Mouse (Mus musculus) embryonic facial prominence, embryonic 12.5 days (tissue): ENCODE data around the gene App. TPM values are rescaled to one million over a fixed set of nuclear protein-coding genes. Genes with fewer than 3 reads are reported as not detected.

Experiments
- ATAC-seq: fragments of 200-750 bp; cut with Nextera tagmentation; 2 replicates; pipeline ENCODE4 v1.8.0; 2017; ENCODE audit not compliant: insufficient number of reproducible peaks, insufficient read depth, low FRiP score, low TSS enrichment
- H3K27ac ChIP-seq: fragments of 300-500 bp; sonication (generic); 2 replicates; pipeline ENCODE4 v1.5.1; 2016; ENCODE audit warnings: mild to moderate bottlenecking
- H3K27me3 ChIP-seq: fragments of 300-500 bp; sonication (generic); 2 replicates; pipeline ENCODE4 v1.6.1; 2016; ENCODE audit warnings: mild to moderate bottlenecking, moderate library complexity
- H3K36me3 ChIP-seq: fragments of 300-500 bp; sonication (generic); 2 replicates; pipeline ENCODE4 v1.6.1; 2016; ENCODE audit warnings: mild to moderate bottlenecking
- H3K4me1 ChIP-seq: fragments of 300-500 bp; sonication (generic); 2 replicates; pipeline ENCODE4 v1.6.1; 2016
- H3K4me2 ChIP-seq: fragments of 300-500 bp; sonication (generic); replicated peaks from 2 replicates; pipeline ENCODE4 v1.6.1; 2016; ENCODE audit warnings: mild to moderate bottlenecking, moderate library complexity
- H3K4me3 ChIP-seq: fragments of 300-500 bp; sonication (generic); 2 replicates; pipeline ENCODE4 v1.5.1; 2016; ENCODE audit warnings: mild to moderate bottlenecking
- H3K9ac ChIP-seq: fragments of 300-500 bp; sonication (generic); 2 replicates; pipeline ENCODE4 v1.6.1; 2016; ENCODE audit warnings: mild to moderate bottlenecking, moderate library complexity
- H3K9me3 ChIP-seq: fragments of 300-500 bp; sonication (generic); 2 replicates; pipeline ENCODE4 v1.6.1; 2016; ENCODE audit warnings: mild to moderate bottlenecking, moderate library complexity
- WGBS: fragments of 180-500 bp; shearing (Covaris S2); methylation state at CpG from one replicate; pipeline ENCODE4 v1.1.7; 2016; 5-methylcytosine and 5-hydroxymethylcytosine counted together
- polyA plus RNA-seq: library from polyadenylated mRNA; unstranded; fragments of >200 nt; fragmentation: Nextera tagmentation; extraction: Ambion mirVana; gene quantifications from 2 replicates; pipeline ENCODE4 v1.2.1, GENCODE M21; 2016

Gene App
- polyA plus RNA-seq, 1 experiment from 2014 or later, result 224 TPM

GRCm38 (mm10) chr16:85168821-85169220, 4.7 kb downstream of the App start:
- H3K4me2 ChIP-seq, result no peak overlapping the region
- ATAC-seq, result no peak
- no peaks in the 10 kb centered on the region for H3K9me3 ChIP-seq
- H3K4me1 ChIP-seq, result peaks cover 18% of the 10 kb centered on the region
- H3K36me3 ChIP-seq, result peaks cover 7% of the 10 kb centered on the region; the same call in 1 of the 2 replicates
- no peak overlapping the region for H3K4me3 ChIP-seq
- no peak overlapping the region for H3K27ac ChIP-seq
- H3K9ac ChIP-seq, result no peak overlapping the region
- H3K27me3 ChIP-seq, result no peaks in the 10 kb centered on the region
- 34% methylated on average over 5 of the region's 5 CpGs for WGBS

GRCm38 (mm10) chr16:85166205-85166604, 7.4 kb downstream of the App start:
- no peaks in the 10 kb centered on the region for H3K9me3 ChIP-seq
- H3K4me3 ChIP-seq, result no peak overlapping the region
- H3K36me3 ChIP-seq, result peaks cover 7% of the 10 kb centered on the region; the same call in 1 of the 2 replicates
- no peak overlapping the region for H3K4me2 ChIP-seq
- 74% methylated on average over 4 of the region's 4 CpGs for WGBS
- no peak overlapping the region for H3K27ac ChIP-seq
- H3K9ac ChIP-seq, result no peak overlapping the region
- peaks cover 17% of the 10 kb centered on the region for H3K4me1 ChIP-seq
- no peaks in the 10 kb centered on the region for H3K27me3 ChIP-seq
- no peak for ATAC-seq

- Histone ChIP-seq H3K9ac (no peak overlapping the region), H3K4me1 (peaks cover 12% of the 10 kb centered on the region; the same call in 1 of the 2 replicates), H3K9me3 (no peaks in the 10 kb centered on the region), H3K27me3 (no peaks in the 10 kb centered on the region), H3K4me3 (no peak overlapping the region), H3K36me3 (peaks cover 7% of the 10 kb centered on the region; the same call in 1 of the 2 replicates), H3K4me2 (no peak overlapping the region), H3K27ac (no peak overlapping the region)
- no peak for ATAC-seq
- 60% methylated on average over 7 of the region's 7 CpGs for WGBS
These were observed 7.9 kb downstream of the App start for GRCm38 (mm10) chr16:85165631-85166030.

GRCm38 (mm10) chr16:85165177-85165576, 8.4 kb downstream of the App start:
- no peak for ATAC-seq
- 62% methylated on average over 7 of the region's 7 CpGs for WGBS
- peaks cover 13% of the 10 kb centered on the region; the same call in 1 of the 2 replicates for H3K4me1 ChIP-seq
- no peaks in the 10 kb centered on the region for H3K9me3 ChIP-seq
- H3K27ac ChIP-seq, result no peak overlapping the region
- no peaks in the 10 kb centered on the region for H3K27me3 ChIP-seq
- H3K4me2 ChIP-seq, result no peak overlapping the region
- H3K36me3 ChIP-seq, result peaks cover 7% of the 10 kb centered on the region; the same call in 1 of the 2 replicates
- H3K4me3 ChIP-seq, result no peak overlapping the region
- no peak overlapping the region for H3K9ac ChIP-seq

- ATAC-seq, result no peak
- no peaks in the 10 kb centered on the region for H3K27me3 ChIP-seq
- no peaks in the 10 kb centered on the region for H3K9me3 ChIP-seq
- no peak overlapping the region for H3K27ac ChIP-seq
- H3K4me2 ChIP-seq, result no peak overlapping the region
- H3K36me3 ChIP-seq, result peaks cover 5% of the 10 kb centered on the region; the same call in 1 of the 2 replicates
- H3K4me1 ChIP-seq, result peaks cover 15% of the 10 kb centered on the region
- no peak overlapping the region for H3K9ac ChIP-seq
- WGBS, result 83% methylated on average over 6 of the region's 6 CpGs
- no peak overlapping the region for H3K4me3 ChIP-seq
These were observed 10.8 kb downstream of the App start for GRCm38 (mm10) chr16:85162779-85163178.

GRCm38 (mm10) chr16:85160140-85160539, 13.4 kb downstream of the App start:
- Histone ChIP-seq H3K27me3 (no peaks in the 10 kb centered on the region), H3K4me1 (peaks cover 26% of the 10 kb centered on the region), H3K4me2 (no peak overlapping the region), H3K9ac (no peak overlapping the region), H3K36me3 (no peaks in the 10 kb centered on the region), H3K4me3 (no peak overlapping the region), H3K9me3 (no peaks in the 10 kb centered on the region), H3K27ac (no peak overlapping the region)
- WGBS, result 67% methylated on average over 2 of the region's 2 CpGs
- ATAC-seq, result no peak

GRCm38 (mm10) chr16:85157796-85158546, 15.6 kb downstream of the App start:
- WGBS, result 34% methylated on average over 11 of the region's 11 CpGs
- Histone ChIP-seq H3K36me3 (no peaks in the 10 kb centered on the region), H3K27ac (peak overlapping the region; percentile 67), H3K9me3 (no peaks in the 10 kb centered on the region), H3K27me3 (no peaks in the 10 kb centered on the region), H3K4me1 (peaks cover 26% of the 10 kb centered on the region), H3K4me2 (no peak overlapping the region), H3K4me3 (no peak overlapping the region), H3K9ac (no peak overlapping the region)
- 0 out of 2 replicates have a peak, but pooled peaks have one; percentile 29 for ATAC-seq

- Histone ChIP-seq H3K27ac (peak overlapping the region; percentile 67), H3K36me3 (no peaks in the 10 kb centered on the region), H3K4me3 (no peak overlapping the region), H3K27me3 (no peaks in the 10 kb centered on the region), H3K4me2 (no peak overlapping the region), H3K9me3 (no peaks in the 10 kb centered on the region), H3K4me1 (peaks cover 28% of the 10 kb centered on the region), H3K9ac (no peak overlapping the region)
- 85% methylated on average over 2 of the region's 2 CpGs for WGBS
- ATAC-seq, result no peak
These were observed 16.4 kb downstream of the App start for GRCm38 (mm10) chr16:85157156-85157555.

GRCm38 (mm10) chr16:85155836-85156235, 17.7 kb downstream of the App start:
- H3K9me3 ChIP-seq, result no peaks in the 10 kb centered on the region
- no peak overlapping the region for H3K9ac ChIP-seq
- ATAC-seq, result no peak
- H3K4me2 ChIP-seq, result no peak overlapping the region
- H3K27ac ChIP-seq, result no peak overlapping the region
- H3K4me3 ChIP-seq, result no peak overlapping the region
- WGBS, result 66% methylated on average over 10 of the region's 10 CpGs
- H3K27me3 ChIP-seq, result no peaks in the 10 kb centered on the region
- peaks cover 38% of the 10 kb centered on the region for H3K4me1 ChIP-seq
- H3K36me3 ChIP-seq, result no peaks in the 10 kb centered on the region

- no peak overlapping the region for H3K4me3 ChIP-seq
- WGBS, result 82% methylated on average over 8 of the region's 8 CpGs
- no peaks in the 10 kb centered on the region for H3K36me3 ChIP-seq
- no peak overlapping the region for H3K27ac ChIP-seq
- no peaks in the 10 kb centered on the region for H3K27me3 ChIP-seq
- H3K4me1 ChIP-seq, result peaks cover 29% of the 10 kb centered on the region
- H3K9ac ChIP-seq, result no peak overlapping the region
- H3K4me2 ChIP-seq, result no peak overlapping the region
- no peak for ATAC-seq
- H3K9me3 ChIP-seq, result no peaks in the 10 kb centered on the region
These were observed 21.1 kb downstream of the App start for GRCm38 (mm10) chr16:85152457-85152856.

- Histone ChIP-seq H3K4me1 (peaks cover 34% of the 10 kb centered on the region), H3K4me2 (no peak overlapping the region), H3K9me3 (no peaks in the 10 kb centered on the region), H3K9ac (no peak overlapping the region), H3K36me3 (no peaks in the 10 kb centered on the region), H3K27ac (0 out of 2 replicates have a peak overlapping the region, but pooled peaks have one; percentile 11), H3K27me3 (no peaks in the 10 kb centered on the region), H3K4me3 (no peak overlapping the region)
- WGBS, result 14% methylated on average over 7 of the region's 7 CpGs
- no peak for ATAC-seq
These were observed 21.9 kb downstream of the App start for GRCm38 (mm10) chr16:85151681-85152080.

- Histone ChIP-seq H3K9ac (no peak overlapping the region), H3K36me3 (no peaks in the 10 kb centered on the region), H3K27me3 (no peaks in the 10 kb centered on the region), H3K4me2 (no peak overlapping the region), H3K4me1 (peaks cover 27% of the 10 kb centered on the region), H3K4me3 (no peak overlapping the region), H3K27ac (no peak overlapping the region), H3K9me3 (no peaks in the 10 kb centered on the region)
- ATAC-seq, result no peak
- WGBS, result 24% methylated on average over 9 of the region's 9 CpGs
These were observed 22.7 kb downstream of the App start for GRCm38 (mm10) chr16:85150902-85151301.
